Mouse (Mus musculus): ENCODE data around the gene Gpx4. TPM values are rescaled to one million over a fixed set of nuclear protein-coding genes. Genes with fewer than 3 reads are reported as not detected.

Gene Gpx4
- polyA plus RNA-seq (2014; fragmentation: Illumina TruSeq; extraction: RNeasy Lipid Tissue Mini Kit (QIAGEN cat#74804); ENCODE audit: low read depth, low replicate concordance) = 933 TPM

GRCm38 (mm10) chr10:80047041-80047565, at the start of gene Gpx4:
Gene Gpx4 (plus strand): TSS chr10:80047166.

DNA sequence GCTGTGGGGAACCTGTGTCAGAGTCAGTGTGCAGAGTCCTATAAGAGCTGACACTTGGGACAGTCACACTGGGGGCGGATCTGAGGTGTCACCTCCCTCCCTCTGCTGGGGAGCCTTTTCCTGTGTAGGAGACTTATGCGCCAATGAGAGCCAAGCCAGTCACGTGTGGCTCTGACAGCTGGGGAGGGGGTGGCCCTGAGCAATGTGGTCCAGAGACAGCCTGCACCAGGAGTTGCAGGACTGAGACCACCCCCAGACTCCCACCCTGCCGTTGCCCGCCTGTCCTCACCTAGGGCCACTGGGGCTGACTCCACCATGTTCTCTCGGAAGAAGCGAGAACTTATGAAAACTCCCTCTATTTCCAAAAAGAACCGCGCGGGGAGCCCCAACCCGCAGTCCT, 30.5 kb upstream of the Gpx4 start, which contains the start of gene Arhgap45:
Gene Arhgap45 (plus strand): TSS at position 143 of the 400 bp plus-strand sequence.

GRCm38 (mm10) chr10:80039559-80039979, 7.4 kb upstream of the Gpx4 start, which contains the start of gene Polr2e:
Gene Polr2e (minus strand): TSS chr10:80039795.

GRCm38 (mm10) chr10:80105460-80105859, 58.5 kb downstream of the Gpx4 start, which contains the start of gene Sbno2:
Gene Sbno2 (minus strand): TSS chr10:80105571.

Other genes starting within 250 kb of the Gpx4 start
- 0.99 TPM for gene Misp, start 226.2 kb upstream of the Gpx4 start, polyA plus RNA-seq (2014; fragmentation: Illumina TruSeq; extraction: RNeasy Lipid Tissue Mini Kit (QIAGEN cat#74804); ENCODE audit: low read depth, low replicate concordance)
- 38.6 TPM for gene Ptbp1, start 192.7 kb upstream of the Gpx4 start, polyA plus RNA-seq (2014; fragmentation: Illumina TruSeq; extraction: RNeasy Lipid Tissue Mini Kit (QIAGEN cat#74804); ENCODE audit: low read depth, low replicate concordance)
- gene Prtn3, start 172.7 kb upstream of the Gpx4 start, polyA plus RNA-seq (2014; fragmentation: Illumina TruSeq; extraction: RNeasy Lipid Tissue Mini Kit (QIAGEN cat#74804); ENCODE audit: low read depth, low replicate concordance) = not detected
- gene Plppr3, start 172.5 kb upstream of the Gpx4 start, polyA plus RNA-seq (2014; fragmentation: Illumina TruSeq; extraction: RNeasy Lipid Tissue Mini Kit (QIAGEN cat#74804); ENCODE audit: low read depth, low replicate concordance) = 0.34 TPM
- not detected for gene Elane, start 160.9 kb upstream of the Gpx4 start, polyA plus RNA-seq (2014; fragmentation: Illumina TruSeq; extraction: RNeasy Lipid Tissue Mini Kit (QIAGEN cat#74804); ENCODE audit: low read depth, low replicate concordance)
- 72.1 TPM for gene Cfd, start 156.3 kb upstream of the Gpx4 start, polyA plus RNA-seq (2014; fragmentation: Illumina TruSeq; extraction: RNeasy Lipid Tissue Mini Kit (QIAGEN cat#74804); ENCODE audit: low read depth, low replicate concordance)
- gene Med16, start 138.2 kb upstream of the Gpx4 start, polyA plus RNA-seq (2014; fragmentation: Illumina TruSeq; extraction: RNeasy Lipid Tissue Mini Kit (QIAGEN cat#74804); ENCODE audit: low read depth, low replicate concordance) = 25.5 TPM
- gene Gm26602, start 136.3 kb upstream of the Gpx4 start, polyA plus RNA-seq (2014; fragmentation: Illumina TruSeq; extraction: RNeasy Lipid Tissue Mini Kit (QIAGEN cat#74804); ENCODE audit: low read depth, low replicate concordance) = not detected
- 0.55 TPM for gene Kiss1r, start 130.2 kb upstream of the Gpx4 start, polyA plus RNA-seq (2014; fragmentation: Illumina TruSeq; extraction: RNeasy Lipid Tissue Mini Kit (QIAGEN cat#74804); ENCODE audit: low read depth, low replicate concordance)
- gene R3hdm4, start 126.0 kb upstream of the Gpx4 start, polyA plus RNA-seq (2014; fragmentation: Illumina TruSeq; extraction: RNeasy Lipid Tissue Mini Kit (QIAGEN cat#74804); ENCODE audit: low read depth, low replicate concordance) = 70.4 TPM
- gene Arid3a, start 120.1 kb upstream of the Gpx4 start, polyA plus RNA-seq (2014; fragmentation: Illumina TruSeq; extraction: RNeasy Lipid Tissue Mini Kit (QIAGEN cat#74804); ENCODE audit: low read depth, low replicate concordance) = 1.1 TPM
- 21.5 TPM for gene Wdr18, start 87.0 kb upstream of the Gpx4 start, polyA plus RNA-seq (2014; fragmentation: Illumina TruSeq; extraction: RNeasy Lipid Tissue Mini Kit (QIAGEN cat#74804); ENCODE audit: low read depth, low replicate concordance)
- gene Grin3b, start 76.5 kb upstream of the Gpx4 start, polyA plus RNA-seq (2014; fragmentation: Illumina TruSeq; extraction: RNeasy Lipid Tissue Mini Kit (QIAGEN cat#74804); ENCODE audit: low read depth, low replicate concordance) = 0.18 TPM
- 104 TPM for gene Tmem259, start 62.8 kb upstream of the Gpx4 start, polyA plus RNA-seq (2014; fragmentation: Illumina TruSeq; extraction: RNeasy Lipid Tissue Mini Kit (QIAGEN cat#74804); ENCODE audit: low read depth, low replicate concordance)
- gene Cnn2, start 58.6 kb upstream of the Gpx4 start, polyA plus RNA-seq (2014; fragmentation: Illumina TruSeq; extraction: RNeasy Lipid Tissue Mini Kit (QIAGEN cat#74804); ENCODE audit: low read depth, low replicate concordance) = 40.1 TPM
- gene Abca7, start 50.7 kb upstream of the Gpx4 start, polyA plus RNA-seq (2014; fragmentation: Illumina TruSeq; extraction: RNeasy Lipid Tissue Mini Kit (QIAGEN cat#74804); ENCODE audit: low read depth, low replicate concordance) = 7.2 TPM
- gene Arhgap45, start 30.5 kb upstream of the Gpx4 start, polyA plus RNA-seq (2014; fragmentation: Illumina TruSeq; extraction: RNeasy Lipid Tissue Mini Kit (QIAGEN cat#74804); ENCODE audit: low read depth, low replicate concordance) = 5.2 TPM
- gene Polr2e, start 7.4 kb upstream of the Gpx4 start, polyA plus RNA-seq (2014; fragmentation: Illumina TruSeq; extraction: RNeasy Lipid Tissue Mini Kit (QIAGEN cat#74804); ENCODE audit: low read depth, low replicate concordance) = 122 TPM
- 10.9 TPM for gene Sbno2, start 58.4 kb downstream of the Gpx4 start, polyA plus RNA-seq (2014; fragmentation: Illumina TruSeq; extraction: RNeasy Lipid Tissue Mini Kit (QIAGEN cat#74804); ENCODE audit: low read depth, low replicate concordance)
- 137 TPM for gene Stk11, start 68.6 kb downstream of the Gpx4 start, polyA plus RNA-seq (2014; fragmentation: Illumina TruSeq; extraction: RNeasy Lipid Tissue Mini Kit (QIAGEN cat#74804); ENCODE audit: low read depth, low replicate concordance)
- gene Atp5d, start 91.5 kb downstream of the Gpx4 start, polyA plus RNA-seq (2014; fragmentation: Illumina TruSeq; extraction: RNeasy Lipid Tissue Mini Kit (QIAGEN cat#74804); ENCODE audit: low read depth, low replicate concordance) = 1,104 TPM
- 2.6 TPM for gene Cbarp, start 93.7 kb downstream of the Gpx4 start, polyA plus RNA-seq (2014; fragmentation: Illumina TruSeq; extraction: RNeasy Lipid Tissue Mini Kit (QIAGEN cat#74804); ENCODE audit: low read depth, low replicate concordance)
- gene Midn, start 101.1 kb downstream of the Gpx4 start, polyA plus RNA-seq (2014; fragmentation: Illumina TruSeq; extraction: RNeasy Lipid Tissue Mini Kit (QIAGEN cat#74804); ENCODE audit: low read depth, low replicate concordance) = 39.3 TPM
- gene Cirbp, start 118.8 kb downstream of the Gpx4 start, polyA plus RNA-seq (2014; fragmentation: Illumina TruSeq; extraction: RNeasy Lipid Tissue Mini Kit (QIAGEN cat#74804); ENCODE audit: low read depth, low replicate concordance) = 89.8 TPM
- 13.6 TPM for gene 1600002K03Rik, start 125.8 kb downstream of the Gpx4 start, polyA plus RNA-seq (2014; fragmentation: Illumina TruSeq; extraction: RNeasy Lipid Tissue Mini Kit (QIAGEN cat#74804); ENCODE audit: low read depth, low replicate concordance)
- 1.8 TPM for gene Efna2, start 132.3 kb downstream of the Gpx4 start, polyA plus RNA-seq (2014; fragmentation: Illumina TruSeq; extraction: RNeasy Lipid Tissue Mini Kit (QIAGEN cat#74804); ENCODE audit: low read depth, low replicate concordance)
- 21.1 TPM for gene Mum1, start 179.3 kb downstream of the Gpx4 start, polyA plus RNA-seq (2014; fragmentation: Illumina TruSeq; extraction: RNeasy Lipid Tissue Mini Kit (QIAGEN cat#74804); ENCODE audit: low read depth, low replicate concordance)
- 842 TPM for gene Ndufs7, start 202.0 kb downstream of the Gpx4 start, polyA plus RNA-seq (2014; fragmentation: Illumina TruSeq; extraction: RNeasy Lipid Tissue Mini Kit (QIAGEN cat#74804); ENCODE audit: low read depth, low replicate concordance)
- 7.7 TPM for gene Gamt, start 213.8 kb downstream of the Gpx4 start, polyA plus RNA-seq (2014; fragmentation: Illumina TruSeq; extraction: RNeasy Lipid Tissue Mini Kit (QIAGEN cat#74804); ENCODE audit: low read depth, low replicate concordance)
- gene Dazap1, start 214.3 kb downstream of the Gpx4 start, polyA plus RNA-seq (2014; fragmentation: Illumina TruSeq; extraction: RNeasy Lipid Tissue Mini Kit (QIAGEN cat#74804); ENCODE audit: low read depth, low replicate concordance) = 49.3 TPM
- gene Rps15, start 245.3 kb downstream of the Gpx4 start, polyA plus RNA-seq (2014; fragmentation: Illumina TruSeq; extraction: RNeasy Lipid Tissue Mini Kit (QIAGEN cat#74804); ENCODE audit: low read depth, low replicate concordance) = 1,202 TPM
- 2.0 TPM for gene Apc2, start 248.8 kb downstream of the Gpx4 start, polyA plus RNA-seq (2014; fragmentation: Illumina TruSeq; extraction: RNeasy Lipid Tissue Mini Kit (QIAGEN cat#74804); ENCODE audit: low read depth, low replicate concordance)

All from heart, adult 10 weeks (tissue).